Mouse (Mus musculus) thymus, adult 2 months (tissue): Measurements from ENCODE around the gene Prl.

Source experiments
- CTCF ChIP-seq: fragments of 200-500 bp; IDR thresholded peaks from 2 replicates; pipeline ENCODE4 v1.5.1; 2012; ENCODE audit warnings: mild to moderate bottlenecking, control low read depth, low read length, moderate library complexity, borderline replicate concordance; ENCODE audit not compliant: control insufficient read depth, poor library complexity, insufficient read depth; ENCODE audit errors: extremely low read depth
- POLR2A ChIP-seq: fragments of 200-500 bp; IDR thresholded peaks from 2 replicates; pipeline ENCODE4 v1.6.1; 2012; ENCODE audit warnings: mild to moderate bottlenecking, low read length, control low read depth, moderate library complexity; ENCODE audit not compliant: control insufficient read depth, poor library complexity, insufficient read depth; ENCODE audit errors: extremely low read depth

DNA sequence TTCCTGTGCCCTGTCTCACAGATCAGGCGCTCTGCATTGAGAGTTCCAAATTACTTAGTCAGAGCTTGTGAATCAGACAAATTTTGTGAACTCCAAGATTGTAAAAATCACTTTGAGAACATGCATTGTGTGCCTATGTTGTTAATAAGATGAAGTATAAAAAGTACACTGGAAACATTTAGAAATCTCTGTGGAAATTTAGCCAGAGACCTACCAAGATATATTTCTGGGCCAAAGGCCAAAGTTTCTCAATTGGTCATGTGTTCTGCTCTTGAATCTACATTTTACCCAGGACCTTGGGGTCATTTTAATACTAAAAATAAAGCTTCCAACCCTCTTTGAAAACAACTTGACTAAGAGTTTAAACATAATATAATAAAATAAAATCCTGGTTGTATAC lies 30.0 kb upstream of the Prl start:
- TF ChIP-seq CTCF (no peak), POLR2A (no peak)
